Mouse (Mus musculus) lung, adult 2 months (tissue): ENCODE measurements around the gene Nfyc. TPM values are rescaled to one million over a fixed set of nuclear protein-coding genes. Genes with fewer than 3 reads are reported as not detected.
A peak's percentile ranks its signal among the peaks of the same experiment; 100 is the strongest.

ENCODE experiments used
- DNase-seq: peaks from one replicate; pipeline ENCODE4 v3.0.0; 2022
- H3K4me1 ChIP-seq: fragments of 200-500 bp; 2 replicates; pipeline ENCODE4 v1.6.1; 2011; ENCODE audit warnings: low read length; ENCODE audit not compliant: control insufficient read depth, insufficient read depth
- H3K4me3 ChIP-seq: fragments of 200-500 bp; replicated peaks from 2 replicates; pipeline ENCODE3; 2011; ENCODE audit warnings: low read depth, mild to moderate bottlenecking, control low read depth, low read length; ENCODE audit errors: extremely low read depth
- CTCF ChIP-seq: fragments of 200-500 bp; IDR thresholded peaks from 2 replicates; pipeline ENCODE4 v1.5.1; 2011; ENCODE audit warnings: mild to moderate bottlenecking, low read length, control low read depth; ENCODE audit not compliant: insufficient read depth
- POLR2A ChIP-seq: fragments of 200-500 bp; IDR thresholded peaks from 2 replicates; pipeline ENCODE4 v1.6.1; 2011; ENCODE audit warnings: low read depth, mild to moderate bottlenecking, control low read depth, low read length, borderline replicate concordance; ENCODE audit errors: extremely low read depth
- WGBS: fragments of 180-500 bp; shearing (Covaris S2); methylation state at CpG from one replicate; pipeline ENCODE4 v1.1.7; 2018; 5-methylcytosine and 5-hydroxymethylcytosine counted together
- polyA plus RNA-seq: library from polyadenylated mRNA; depleted of rRNA; stranded (reverse); fragments of >200 nt; gene quantifications from 2 replicates; pipeline ENCODE4 v1.2.3, GENCODE M21; 2012; rRNA removed

Gene Nfyc
- polyA plus RNA-seq, 1 experiment = 143 TPM

DNA sequence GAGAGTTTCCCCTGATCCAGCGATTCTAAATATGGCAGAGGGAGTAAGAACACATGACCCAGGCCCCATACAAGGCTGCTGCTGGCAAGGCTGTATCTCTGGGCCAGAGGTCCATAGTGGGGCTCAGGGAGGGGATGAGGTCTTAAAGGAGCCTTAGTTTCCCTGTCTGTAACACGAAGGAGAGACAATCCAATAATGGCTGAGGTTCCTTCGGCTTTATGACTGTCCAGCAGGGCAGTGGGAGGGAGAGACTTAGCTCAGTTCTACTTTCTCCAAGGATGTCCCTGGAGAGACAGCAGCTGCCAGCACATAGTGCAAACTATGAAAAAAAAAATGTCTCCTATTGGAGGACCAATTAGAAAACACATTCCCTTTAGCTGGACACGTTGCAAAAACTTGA lies 105.2 kb downstream of the Nfyc start:
- Histone ChIP-seq H3K4me1 (peaks cover 4% of the 10 kb centered on the region; the same call in 1 of the 2 replicates), H3K4me3 (no peak overlapping the region)
- TF ChIP-seq CTCF (no peak), POLR2A (no peak)
- no peak for DNase-seq
- WGBS = 58% methylated on average over 4 of the region's 4 CpGs

DNA sequence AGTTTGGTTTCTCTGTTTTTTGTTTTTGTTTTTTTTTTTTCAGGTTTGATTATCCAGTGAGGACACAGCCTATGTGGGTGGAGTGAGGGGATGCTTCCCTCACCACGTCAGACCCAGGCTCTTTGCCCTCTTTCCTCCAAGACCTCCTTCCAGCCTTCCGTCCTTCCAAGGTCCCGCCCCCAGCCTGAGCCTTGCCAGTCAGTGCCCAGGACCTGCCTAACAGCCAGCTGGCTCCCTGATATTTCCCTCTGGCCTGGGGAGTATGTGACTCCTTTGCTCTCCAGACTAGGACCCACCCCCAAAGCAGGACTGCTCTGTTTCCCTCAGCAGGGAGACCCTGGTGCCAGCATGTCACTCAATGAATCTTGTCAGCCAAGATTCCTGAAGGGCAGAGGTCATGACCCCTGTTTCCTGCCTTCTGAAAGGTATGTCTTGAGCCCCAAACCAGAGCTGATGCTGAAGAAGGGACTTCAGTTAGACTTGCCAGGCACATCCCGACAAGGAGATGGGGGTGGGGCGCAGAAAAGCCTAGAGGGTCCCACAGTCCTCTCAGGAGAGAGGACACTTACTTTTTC lies 105.8 kb downstream of the Nfyc start:
- H3K4me1 ChIP-seq = peaks cover 2% of the 10 kb centered on the region; the same call in 1 of the 2 replicates
- no peak for TF ChIP-seq CTCF
- TF ChIP-seq POLR2A = no peak
- no peak for DNase-seq
- 49% methylated on average over 5 of the region's 5 CpGs for WGBS
- H3K4me3 ChIP-seq = no peak overlapping the region

DNA sequence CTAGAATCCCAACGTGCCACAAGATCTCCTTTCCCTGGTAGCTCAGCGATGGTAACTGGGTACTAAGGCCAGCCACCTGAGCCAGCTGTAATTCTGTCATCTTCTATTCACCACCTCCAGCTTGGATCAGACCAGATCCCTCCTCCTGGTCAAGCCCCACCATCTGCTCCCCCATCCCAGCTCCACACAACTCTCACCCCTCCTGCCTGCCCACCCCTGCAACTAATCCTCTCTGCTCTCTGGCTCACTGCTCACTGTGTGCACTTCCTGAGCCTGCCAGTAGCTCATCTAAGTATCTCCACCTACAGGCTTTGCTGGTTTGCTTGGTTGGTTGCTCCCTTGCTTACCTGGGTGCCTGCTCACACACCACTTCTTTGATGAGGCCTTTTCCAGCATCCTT lies 109.8 kb downstream of the Nfyc start:
- 68% methylated on average over 2 of the region's 2 CpGs for WGBS
- no peak for TF ChIP-seq POLR2A
- TF ChIP-seq CTCF = no peak
- DNase-seq = no peak
- Histone ChIP-seq H3K4me1 (no peaks in the 10 kb centered on the region; the same call in 1 of the 2 replicates), H3K4me3 (no peak overlapping the region)

DNA sequence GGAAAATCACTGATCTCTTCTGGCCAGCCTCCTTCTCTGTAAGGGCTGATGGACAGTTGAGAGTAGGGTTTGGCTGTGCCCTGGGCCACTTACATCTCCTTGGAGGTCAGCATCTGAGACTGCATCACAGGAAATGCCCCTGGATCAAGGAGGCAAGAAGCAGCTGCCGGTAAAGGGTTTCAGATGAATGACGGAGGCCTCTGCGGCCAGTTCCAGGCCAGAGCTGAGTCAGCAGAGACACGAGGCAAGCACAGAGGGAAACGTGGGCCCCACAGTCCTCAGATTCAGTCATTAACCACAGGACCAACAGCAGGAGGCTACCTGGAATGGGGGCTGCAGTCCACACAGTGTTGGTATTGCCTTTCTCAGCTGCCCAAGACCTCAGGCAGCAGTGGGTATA lies 112.2 kb downstream of the Nfyc start:
- WGBS = 50% methylated on average over 5 of the region's 5 CpGs
- TF ChIP-seq POLR2A = no peak
- TF ChIP-seq CTCF = no peak
- H3K4me1 ChIP-seq = peaks cover 2% of the 10 kb centered on the region; the same call in 1 of the 2 replicates
- H3K4me3 ChIP-seq = no peak overlapping the region
- no peak for DNase-seq

DNA sequence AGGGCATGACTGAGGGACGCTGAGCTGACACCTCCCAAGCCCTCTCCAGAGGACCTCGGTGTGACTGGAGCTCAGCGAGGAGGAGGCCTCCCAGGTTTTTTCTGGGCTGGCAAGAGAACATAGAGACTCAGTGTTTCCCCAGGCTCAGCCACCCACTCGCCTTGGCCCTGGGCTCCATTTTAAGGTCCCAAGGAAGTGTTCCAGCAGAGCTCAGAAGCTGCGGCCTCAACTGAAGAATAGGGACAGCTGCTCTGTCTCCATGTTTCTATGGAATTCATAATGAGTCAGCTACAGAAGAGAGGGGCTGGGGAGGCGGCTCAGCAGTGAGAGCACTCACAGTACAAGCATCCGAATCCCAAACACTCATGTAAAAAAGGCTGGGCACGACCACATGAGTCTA lies 113.8 kb downstream of the Nfyc start:
- TF ChIP-seq POLR2A (no peak), CTCF (no peak)
- WGBS = 65% methylated on average over 8 of the region's 8 CpGs
- Histone ChIP-seq H3K4me3 (no peak overlapping the region), H3K4me1 (peaks cover 2% of the 10 kb centered on the region; the same call in 1 of the 2 replicates)
- DNase-seq = no peak

DNA sequence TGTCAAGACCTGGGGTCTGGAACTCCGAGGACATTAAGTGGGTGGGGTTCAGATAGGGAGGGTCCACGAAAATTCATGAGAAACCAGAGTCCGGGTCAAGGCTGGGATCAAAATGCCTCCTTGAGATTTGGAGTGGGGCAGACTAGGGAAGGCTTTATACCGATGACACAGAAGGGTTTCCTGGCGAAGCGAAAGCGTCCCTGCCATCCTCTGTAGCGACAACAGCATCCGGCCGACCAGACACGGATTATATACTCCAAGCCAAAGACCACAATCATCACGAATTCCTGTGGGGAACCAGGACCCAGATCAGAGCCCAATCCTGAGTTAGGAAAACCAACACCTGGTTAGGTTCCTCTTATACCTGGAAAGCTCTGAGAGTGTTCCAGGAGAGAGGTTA lies 114.6 kb downstream of the Nfyc start:
- TF ChIP-seq POLR2A = no peak
- peaks cover 2% of the 10 kb centered on the region; the same call in 1 of the 2 replicates for H3K4me1 ChIP-seq
- no peak for DNase-seq
- 24% methylated on average over 12 of the region's 12 CpGs for WGBS
- peak overlapping the region; percentile 36 for H3K4me3 ChIP-seq

DNA sequence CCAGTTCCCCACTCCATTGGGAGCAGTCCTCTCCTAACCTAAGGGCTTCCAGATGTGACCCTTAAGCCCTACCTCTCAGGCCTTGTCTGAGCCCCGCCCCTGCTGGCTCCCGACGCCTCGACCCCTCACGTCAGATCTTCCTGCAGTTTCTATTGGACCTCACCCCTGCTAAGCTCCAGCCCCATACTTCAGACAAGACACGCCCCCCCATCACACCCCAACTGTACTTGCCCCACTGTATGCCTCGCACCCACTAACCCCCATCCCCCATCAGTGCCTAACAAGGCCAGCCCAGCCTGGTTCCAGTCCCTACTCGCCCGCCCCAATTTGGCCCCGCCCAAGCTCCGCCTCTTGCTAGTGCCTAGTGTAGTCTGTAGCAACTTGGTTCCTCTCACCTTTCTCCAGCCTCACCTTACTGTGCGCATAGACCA lies 115.2 kb downstream of the Nfyc start:
- H3K4me1 ChIP-seq = peaks cover 2% of the 10 kb centered on the region; the same call in 1 of the 2 replicates
- TF ChIP-seq POLR2A (no peak), CTCF (no peak)
- peak; percentile 64 for DNase-seq
- peak overlapping the region; percentile 36 for H3K4me3 ChIP-seq
- WGBS = 11% methylated on average over 12 of the region's 12 CpGs

DNA sequence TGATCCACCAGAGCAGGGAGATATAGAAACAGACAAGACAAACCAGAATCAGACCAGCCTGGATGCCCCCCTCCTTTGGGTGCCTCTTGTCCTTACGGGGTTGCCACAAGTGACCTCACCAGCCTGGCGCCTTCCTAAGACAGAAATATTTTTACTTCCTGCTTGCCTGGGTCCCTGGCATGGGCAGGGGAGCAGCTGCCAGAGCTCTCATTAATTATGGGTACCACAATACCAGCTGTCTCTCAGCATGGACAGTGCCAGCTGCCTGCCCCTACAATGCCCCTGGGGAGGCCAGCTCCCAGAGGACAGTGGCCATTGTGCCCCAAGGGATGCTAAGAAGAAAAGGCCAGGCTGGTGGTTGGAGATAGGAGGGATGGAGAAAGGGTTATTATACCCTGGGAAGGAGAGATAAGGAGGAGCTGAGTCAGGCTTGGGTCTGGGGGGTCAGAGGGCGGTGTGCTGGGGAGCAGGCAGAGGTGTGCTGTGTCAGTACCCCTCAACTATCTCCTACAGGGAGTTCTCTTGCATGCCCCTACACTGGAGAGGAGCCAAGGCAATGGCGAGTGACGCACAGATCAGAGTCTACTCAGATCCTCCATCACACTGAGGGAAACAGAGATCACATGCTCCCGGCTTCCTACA lies 117.4 kb downstream of the Nfyc start:
- H3K4me3 ChIP-seq = no peak overlapping the region
- WGBS = 61% methylated on average over 6 of the region's 6 CpGs
- no peak for DNase-seq
- peaks cover 2% of the 10 kb centered on the region; the same call in 1 of the 2 replicates for H3K4me1 ChIP-seq
- TF ChIP-seq POLR2A = no peak
- TF ChIP-seq CTCF = no peak

DNA sequence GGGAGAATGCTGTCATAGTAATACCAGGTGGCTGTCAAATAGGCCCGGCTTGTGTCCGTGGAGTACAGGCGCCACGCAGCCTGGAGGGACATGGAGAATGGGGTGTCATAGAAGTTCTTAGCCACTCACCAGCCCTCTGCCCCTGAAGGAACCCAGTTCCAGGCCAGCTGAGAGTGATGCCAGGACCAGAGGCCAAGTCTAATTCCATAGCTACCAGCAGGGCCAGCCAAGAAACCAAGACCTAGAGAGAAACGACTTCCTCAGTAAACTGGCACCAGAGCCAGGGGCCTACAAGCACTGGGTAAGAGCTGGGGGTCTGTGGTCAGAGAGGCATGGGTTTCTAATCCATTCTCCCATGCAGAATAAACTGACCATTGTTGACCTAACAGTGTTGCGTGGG lies 118.4 kb downstream of the Nfyc start:
- no peak for DNase-seq
- 83% methylated on average over 6 of the region's 6 CpGs for WGBS
- no peak for TF ChIP-seq POLR2A
- no peak for TF ChIP-seq CTCF
- H3K4me3 ChIP-seq = no peak overlapping the region
- H3K4me1 ChIP-seq = peaks cover 2% of the 10 kb centered on the region; the same call in 1 of the 2 replicates

DNA sequence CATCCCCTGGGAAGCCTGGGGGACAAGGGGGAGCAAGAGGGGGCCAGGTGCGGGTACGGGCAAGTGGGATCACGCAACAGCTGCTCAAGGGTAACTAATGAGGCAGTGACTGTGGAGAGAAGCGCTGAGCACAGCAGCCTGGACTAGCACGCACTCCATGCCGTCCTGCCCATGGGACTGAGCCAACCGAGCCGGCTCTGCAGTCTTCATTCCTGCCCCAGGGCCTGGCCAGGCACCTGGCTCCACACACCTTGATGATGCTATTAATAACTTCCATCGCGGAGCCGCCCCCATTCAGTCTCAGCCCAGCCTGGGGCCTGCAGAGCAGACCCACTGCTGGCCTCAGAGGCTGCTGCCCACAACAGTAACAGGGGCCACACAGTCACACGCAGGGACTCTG lies 119.1 kb downstream of the Nfyc start:
- H3K4me1 ChIP-seq = peaks cover 2% of the 10 kb centered on the region; the same call in 1 of the 2 replicates
- no peak overlapping the region for H3K4me3 ChIP-seq
- DNase-seq = no peak
- WGBS = 82% methylated on average over 12 of the region's 12 CpGs
- no peak for TF ChIP-seq CTCF
- TF ChIP-seq POLR2A = no peak

Other genes starting within 250 kb of the Nfyc start
- gene Gm8439, start 242.8 kb downstream of the Nfyc start, polyA plus RNA-seq = not detected in 2 replicates
- gene Cited4, start 165.0 kb downstream of the Nfyc start, polyA plus RNA-seq = 5.8 and 9.3 TPM in 2 replicates
- 8.2 and 8.3 TPM in 2 replicates for gene Kcnq4, start 83.0 kb downstream of the Nfyc start, polyA plus RNA-seq
- gene Rims3, start 23.2 kb upstream of the Nfyc start, polyA plus RNA-seq = 0.94 and 1.4 TPM in 2 replicates
- 3.3 and 5.4 TPM in 2 replicates for gene Exo5, start 93.4 kb upstream of the Nfyc start, polyA plus RNA-seq
- 3.5 and 4.3 TPM in 2 replicates for gene Zfp69, start 120.1 kb upstream of the Nfyc start, polyA plus RNA-seq
- gene Smap2, start 185.7 kb upstream of the Nfyc start, polyA plus RNA-seq = 17.6 and 24.9 TPM in 2 replicates
- gene Col9a2, start 207.8 kb upstream of the Nfyc start, polyA plus RNA-seq = 0.30 TPM in 1 of 2 replicates, not detected in the other